Mouse (Mus musculus) cerebellum, postnatal 14 days (tissue): ENCODE measurements at regions not wholly inside any gene's neighbourhood (a gene's known extent, or its start where the extent isn't known, plus 50 kb on each side); places are given as distances from the start of the nearest gene placed in this dataset.

Source experiments
- DNase-seq, 2 experiments: peaks; one replicate each; pipeline ENCODE4 v3.0.0; 2021; ENCODE audit warnings: mixed read lengths in 2 of 2

- no peak for DNase-seq
Measured at GRCm38 (mm10) chr2:63920997-63921396, 176.8 kb downstream of the Fign start.

- no peak for DNase-seq
Measured at GRCm38 (mm10) chr2:63920019-63920418, 177.8 kb downstream of the Fign start.

- peak; percentile 21 to 56 for DNase-seq
Measured at GRCm38 (mm10) chr2:63900644-63901043, 197.2 kb downstream of the Fign start.

GRCm38 (mm10) chr2:63878477-63878876, 219.4 kb downstream of the Fign start:
- DNase-seq: no peak

GRCm38 (mm10) chr2:63877387-63877786, 220.5 kb downstream of the Fign start:
- no peak for DNase-seq

DNA sequence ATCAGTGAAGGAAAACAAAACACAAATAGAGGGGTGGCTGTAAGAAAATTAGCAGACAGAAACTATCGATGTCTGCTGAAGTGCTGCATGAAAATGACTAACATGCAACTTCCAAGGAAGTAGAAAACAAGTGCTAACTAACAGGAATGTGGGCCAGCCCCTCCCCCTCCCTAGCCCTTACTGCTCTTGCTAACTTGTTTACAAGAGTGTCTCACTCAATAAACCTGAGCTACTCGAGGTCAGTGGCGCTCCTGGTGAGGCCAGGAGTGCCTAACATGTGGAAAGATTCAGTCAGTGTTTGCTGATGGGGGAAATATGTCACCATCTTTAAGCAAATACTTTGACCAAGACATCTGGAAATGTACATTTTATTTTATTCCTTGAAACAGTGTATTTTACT, 221.5 kb downstream of the Fign start:
- no peak for DNase-seq

DNA sequence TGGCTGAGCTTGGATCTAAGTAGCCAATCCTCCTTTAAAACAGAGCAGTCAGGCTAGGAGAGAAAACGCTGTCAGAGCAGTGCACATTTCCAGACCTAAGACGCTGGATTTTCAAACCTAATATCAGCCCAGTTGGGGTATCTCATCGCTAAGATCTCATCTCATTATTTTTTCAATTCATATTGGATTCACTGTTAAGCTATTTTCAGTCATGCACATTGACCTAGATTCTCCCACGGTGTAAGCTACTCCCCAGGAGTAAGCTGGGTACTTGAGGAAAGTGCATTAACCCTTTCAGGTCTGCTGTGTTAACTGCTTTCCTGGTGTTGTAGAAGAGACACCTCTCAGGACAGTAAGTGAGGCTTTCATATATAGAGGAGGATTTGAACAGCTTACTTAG, 222.7 kb downstream of the Fign start:
- no peak for DNase-seq

GRCm38 (mm10) chr2:63866524-63866923, 231.3 kb downstream of the Fign start:
- peak; percentile 14 to 46 for DNase-seq

GRCm38 (mm10) chr2:63861821-63862220, 236.0 kb downstream of the Fign start:
- DNase-seq: no peak

GRCm38 (mm10) chr2:63856462-63857054, 241.3 kb downstream of the Fign start:
- peak; percentile 23 to 34 for DNase-seq

GRCm38 (mm10) chr2:63855476-63855875, 242.4 kb downstream of the Fign start:
- no peak for DNase-seq

GRCm38 (mm10) chr2:63854198-63854875, 243.5 kb downstream of the Fign start:
- no peak for DNase-seq

GRCm38 (mm10) chr2:63853226-63853625, 244.6 kb downstream of the Fign start:
- peak in 1 of 2 experiments; percentile 37 for DNase-seq

GRCm38 (mm10) chr2:63852287-63852686, 245.6 kb downstream of the Fign start:
- peak; percentile 16 to 41 for DNase-seq

DNA sequence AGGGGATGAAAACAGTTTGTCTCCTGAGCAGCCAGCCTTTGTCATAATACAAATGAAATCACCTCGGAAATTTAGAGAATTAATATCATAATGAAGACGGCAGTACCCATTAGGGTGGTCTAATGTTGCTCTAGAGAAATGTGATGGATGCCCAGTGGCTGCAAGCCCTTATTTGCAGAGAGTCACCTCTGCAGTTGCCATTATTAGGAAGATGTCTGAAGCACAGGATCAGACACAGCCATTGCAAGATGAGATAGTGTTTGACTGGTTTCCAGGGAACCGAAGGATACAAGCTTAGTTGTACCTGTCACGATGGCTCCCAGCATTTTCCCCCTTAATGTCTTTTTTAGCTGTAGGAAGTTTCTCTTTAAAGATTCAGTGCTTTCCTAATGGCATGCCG, 247.8 kb downstream of the Fign start:
- DNase-seq: no peak

DNA sequence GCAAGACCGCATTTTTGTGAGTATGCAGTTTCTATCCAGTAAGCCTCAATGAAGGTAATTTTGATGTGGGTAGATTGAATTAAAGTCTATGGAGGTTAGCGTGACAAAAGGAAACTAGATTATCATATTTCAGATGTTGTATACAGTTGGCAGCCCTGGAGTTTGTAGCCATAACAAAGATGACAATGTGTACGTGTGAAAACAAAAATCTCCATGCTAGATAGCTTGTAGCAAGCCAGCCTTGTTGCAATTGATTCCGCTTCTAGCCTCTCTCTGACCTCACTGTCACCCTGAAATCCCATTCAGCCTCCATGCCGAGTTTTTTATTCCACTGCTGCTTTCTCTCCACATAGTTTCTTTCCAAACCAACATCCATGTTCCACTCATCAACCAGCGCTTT, 248.4 kb downstream of the Fign start:
- DNase-seq: no peak

DNA sequence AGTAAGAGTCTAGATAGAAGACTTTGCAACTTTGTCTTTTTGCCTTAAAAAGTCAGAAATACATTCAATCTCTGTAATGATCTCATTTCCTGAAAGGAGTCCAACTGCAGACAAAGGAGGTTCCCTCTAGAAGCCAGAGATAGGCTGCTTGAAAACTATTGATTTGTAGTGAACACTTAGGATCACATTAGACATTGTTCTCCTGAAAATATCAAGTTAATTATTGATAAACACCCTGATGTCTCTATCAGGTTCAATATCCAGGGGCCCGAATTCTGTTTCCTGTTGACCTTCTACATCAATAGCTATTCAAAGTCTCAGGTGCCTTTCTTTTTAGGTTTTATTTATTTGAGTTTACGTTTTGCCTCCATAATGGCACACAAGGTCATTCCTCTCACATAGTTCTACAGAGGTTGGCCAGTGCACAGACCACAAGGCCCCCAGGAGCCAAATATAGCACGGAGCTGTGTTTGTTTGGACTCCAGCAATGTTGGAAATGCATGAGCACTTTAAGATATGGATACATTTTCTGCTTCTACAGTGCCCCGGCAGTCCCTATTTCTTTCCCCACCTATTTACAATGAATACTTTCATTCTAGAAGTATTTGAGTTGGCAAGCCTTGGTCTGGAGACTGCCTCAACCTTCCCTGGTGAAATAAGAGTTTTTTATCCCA, 265.7 kb downstream of the Fign start:
- DNase-seq: no peak

DNA sequence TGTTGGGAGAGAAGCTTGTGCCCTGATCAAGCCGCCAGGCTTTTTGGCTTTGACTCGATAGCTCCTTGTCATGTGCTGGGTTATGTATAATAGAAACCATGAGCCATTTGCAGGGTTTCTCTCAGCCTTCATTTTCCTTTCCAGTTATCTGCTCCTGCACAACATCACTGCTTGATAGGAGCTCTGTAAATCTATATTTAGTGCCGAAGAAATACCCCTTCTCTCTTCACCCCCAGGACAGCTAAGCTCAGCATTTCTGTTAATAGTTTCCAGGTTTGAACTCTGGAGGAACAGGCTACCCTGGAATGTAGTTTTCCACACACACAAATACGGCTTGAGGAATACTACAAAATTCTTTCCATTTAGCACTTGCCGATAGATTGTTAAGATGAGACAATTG, 267.4 kb downstream of the Fign start:
- DNase-seq: no peak

DNA sequence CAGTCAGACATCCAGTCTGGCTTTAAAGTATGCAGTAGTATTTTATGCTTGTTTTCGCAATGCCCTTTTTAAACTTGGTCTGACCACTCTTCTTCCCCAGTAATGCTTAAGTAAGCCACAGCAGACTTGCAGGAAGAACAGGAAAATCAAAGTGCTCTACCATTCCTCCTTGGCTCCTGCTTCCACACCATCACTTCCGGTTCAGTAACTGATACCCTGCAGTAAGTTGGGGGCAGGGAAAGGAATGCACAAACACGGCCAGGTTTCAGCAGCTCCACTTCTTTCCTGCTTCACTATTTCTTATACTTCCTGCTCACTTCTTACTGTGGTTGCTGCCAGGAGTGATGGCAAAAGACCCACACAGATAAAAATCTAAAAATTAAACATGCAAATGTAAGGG, 269.2 kb downstream of the Fign start:
- no peak for DNase-seq

- DNase-seq: no peak
Measured at GRCm38 (mm10) chr2:63819440-63819839, 278.4 kb downstream of the Fign start.
